Comparison of ENCODE assay signal across 31 mouse cellular contexts in the genomic region with DNA sequence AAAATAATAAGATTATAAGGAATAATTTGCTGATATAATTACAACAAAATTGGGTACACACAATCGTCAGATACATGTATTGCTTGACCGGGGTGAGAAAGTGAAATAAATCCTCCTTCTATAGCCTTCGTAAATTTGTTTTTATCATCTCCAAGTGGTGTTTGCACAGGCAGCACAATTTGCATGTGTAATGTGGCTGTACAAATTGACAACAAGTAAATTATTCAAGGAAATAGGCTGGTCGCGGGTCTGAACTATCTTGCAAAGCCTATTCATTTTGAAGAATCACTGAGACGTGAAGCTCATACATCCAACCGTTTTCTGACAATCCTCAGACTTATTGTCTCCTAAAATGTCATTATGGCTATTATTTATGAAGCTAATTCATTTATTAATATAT. TPM values are rescaled to one million over a fixed set of nuclear protein-coding genes. Genes with fewer than 3 reads are reported as not detected.
DNase-seq lines count a peak whose midpoint lies in the region; ATAC-seq lines count a peak whose summit lies in the region.
"Had no signal": no experiment of that assay in that cellular context is flagged by ENCODE, and none has a peak within 500 bp of the region (broad histone marks: within the 10 kb centered on the region; RNA-seq: fewer than 3 reads in every experiment).

No protein-coding gene starts in this region.

- H3K27me3 ChIP-seq in hindbrain, embryonic 11.5 days (ENCODE audit: control insufficient read depth, insufficient read depth, low read length), result no peaks in the 10 kb centered on the region
- H3K27me3 ChIP-seq in hindbrain, embryonic 16.5 days (replicated peaks; ENCODE audit: control insufficient read depth, insufficient read depth, low read length), result no peaks in the 10 kb centered on the region
- H3K27me3 ChIP-seq in neural tube, embryonic 12.5 days (replicated peaks), result no peaks in the 10 kb centered on the region
- H3K27me3 ChIP-seq in midbrain, embryonic 15.5 days (replicated peaks), result no peaks in the 10 kb centered on the region
- 0 out of 2 replicates have a peak, but pooled peaks cover 2% of the 10 kb centered on the region for H3K27me3 ChIP-seq in neural tube, embryonic 15.5 days (replicated peaks)
- H3K27me3 ChIP-seq: CH12.LX; embryonic facial prominence, embryonic 12.5 days; heart, embryonic 12.5 days; liver, embryonic 13.5 days; megakaryocyte, embryonic 14.5 days; stomach, embryonic 15.5 days had no signal

- no peak overlapping the region for H3K4me3 ChIP-seq in hindbrain, embryonic 11.5 days (ENCODE audit: low read depth, low read length)
- no peak overlapping the region for H3K4me3 ChIP-seq in hindbrain, embryonic 16.5 days (ENCODE audit: low read length)
- no peak overlapping the region for H3K4me3 ChIP-seq in neural tube, embryonic 12.5 days
- H3K4me3 ChIP-seq in midbrain, embryonic 15.5 days, result no peak overlapping the region
- no peak overlapping the region for H3K4me3 ChIP-seq in neural tube, embryonic 15.5 days (replicated peaks)
- H3K4me3 ChIP-seq: embryonic facial prominence, embryonic 12.5 days; heart, adult 2 months; heart, embryonic 12.5 days; limb, embryonic 10.5 days; limb, embryonic 15.5 days; liver, embryonic 13.5 days; megakaryocyte, embryonic 14.5 days; stomach, embryonic 15.5 days had no signal

- no peaks in the 10 kb centered on the region for H3K36me3 ChIP-seq in hindbrain, embryonic 11.5 days (ENCODE audit: control insufficient read depth, insufficient read depth, low read length)
- no peaks in the 10 kb centered on the region for H3K36me3 ChIP-seq in hindbrain, embryonic 16.5 days (ENCODE audit: control insufficient read depth, insufficient read depth, low read length)
- H3K36me3 ChIP-seq in neural tube, embryonic 12.5 days, result no peaks in the 10 kb centered on the region
- no peaks in the 10 kb centered on the region for H3K36me3 ChIP-seq in midbrain, embryonic 15.5 days (replicated peaks)
- no peaks in the 10 kb centered on the region for H3K36me3 ChIP-seq in neural tube, embryonic 15.5 days
- H3K36me3 ChIP-seq: embryonic facial prominence, embryonic 12.5 days; heart, embryonic 12.5 days; limb, embryonic 10.5 days; limb, embryonic 15.5 days; liver, embryonic 13.5 days; stomach, embryonic 15.5 days had no signal

- no peaks in the 10 kb centered on the region for H3K4me1 ChIP-seq in hindbrain, embryonic 11.5 days (replicated peaks; ENCODE audit: control insufficient read depth, insufficient read depth, low read length)
- no peaks in the 10 kb centered on the region for H3K4me1 ChIP-seq in hindbrain, embryonic 16.5 days (ENCODE audit: control insufficient read depth, insufficient read depth, low read depth, low read length)
- no peaks in the 10 kb centered on the region for H3K4me1 ChIP-seq in neural tube, embryonic 12.5 days
- H3K4me1 ChIP-seq in midbrain, embryonic 15.5 days, result peaks cover 7% of the 10 kb centered on the region; the same call in 1 of the 2 replicates
- 0 out of 2 replicates have a peak, but pooled peaks cover 2% of the 10 kb centered on the region for H3K4me1 ChIP-seq in neural tube, embryonic 15.5 days
- H3K4me1 ChIP-seq: embryonic facial prominence, embryonic 12.5 days; heart, embryonic 12.5 days; limb, embryonic 15.5 days; liver, embryonic 13.5 days; megakaryocyte, embryonic 14.5 days; stomach, embryonic 15.5 days had no signal

- DNase-seq in hindbrain, embryonic 11.5 days (ENCODE audit: low spot score), result no peak
- no peak for DNase-seq in neural tube, embryonic 10.5 days (ENCODE audit: extremely low spot score, low spot score)
- no peak for DNase-seq in cerebellum, postnatal 25 days
- no peak for DNase-seq in kidney, adult 8-10 months
- DNase-seq: adrenal gland, adult 2 months; cerebellum, adult 11 months; cerebellum, adult 9-10 months; embryo, embryonic 11 days; heart, adult 2 months; heart, postnatal 4 days; kidney, adult 9 months; kidney, postnatal 10 days; layer of hippocampus, postnatal 36 days; liver, embryonic 13.5 days; lung, adult 18-20 months; lung, postnatal 4 days; retina, postnatal 1 day; right cerebral cortex, postnatal 14 days had no signal

- H3K27ac ChIP-seq in hindbrain, embryonic 11.5 days (ENCODE audit: low read depth, low read length), result no peak overlapping the region
- H3K27ac ChIP-seq in hindbrain, embryonic 16.5 days (ENCODE audit: low read depth, low read length), result no peak overlapping the region
- H3K27ac ChIP-seq in neural tube, embryonic 12.5 days, result no peak overlapping the region
- peak overlapping the region; percentile 56; the same call in 1 of the 2 replicates for H3K27ac ChIP-seq in midbrain, embryonic 15.5 days
- H3K27ac ChIP-seq in neural tube, embryonic 15.5 days (replicated peaks), result no peak overlapping the region
- H3K27ac ChIP-seq: embryonic facial prominence, embryonic 12.5 days; heart, adult 2 months; limb, embryonic 10.5 days; limb, embryonic 15.5 days; liver, embryonic 13.5 days; stomach, embryonic 15.5 days had no signal

- whole genome bisulfite sequencing in hindbrain, embryonic 11.5 days, result 62% methylated on average over 7 of the region's 7 CpGs
- WGBS in hindbrain, embryonic 16.5 days, result 24% methylated on average over 7 of the region's 7 CpGs
- WGBS in neural tube, embryonic 12.5 days, result 44% methylated on average over 7 of the region's 7 CpGs
- 25% methylated on average over 7 of the region's 7 CpGs for WGBS in midbrain, embryonic 15.5 days
- WGBS in neural tube, embryonic 15.5 days, result 22% methylated on average over 7 of the region's 7 CpGs

- H3K9ac ChIP-seq in hindbrain, embryonic 11.5 days (ENCODE audit: low read depth, low read length), result no peak overlapping the region
- H3K9ac ChIP-seq in hindbrain, embryonic 16.5 days (ENCODE audit: low read depth, low read length), result no peak overlapping the region
- H3K9ac ChIP-seq in neural tube, embryonic 12.5 days, result no peak overlapping the region
- no peak overlapping the region for H3K9ac ChIP-seq in midbrain, embryonic 15.5 days
- no peak overlapping the region for H3K9ac ChIP-seq in neural tube, embryonic 15.5 days (replicated peaks)
- H3K9ac ChIP-seq: embryonic facial prominence, embryonic 12.5 days; heart, embryonic 12.5 days; limb, embryonic 15.5 days; liver, embryonic 13.5 days; stomach, embryonic 15.5 days had no signal

- H3K9me3 ChIP-seq in hindbrain, embryonic 11.5 days (ENCODE audit: control insufficient read depth, low read length), result no peaks in the 10 kb centered on the region
- no peaks in the 10 kb centered on the region for H3K9me3 ChIP-seq in hindbrain, embryonic 16.5 days (ENCODE audit: control insufficient read depth, low read length)
- no peaks in the 10 kb centered on the region for H3K9me3 ChIP-seq in neural tube, embryonic 12.5 days
- no peaks in the 10 kb centered on the region for H3K9me3 ChIP-seq in midbrain, embryonic 15.5 days
- no peaks in the 10 kb centered on the region for H3K9me3 ChIP-seq in neural tube, embryonic 15.5 days (replicated peaks)
- H3K9me3 ChIP-seq: embryonic facial prominence, embryonic 12.5 days; heart, embryonic 12.5 days; limb, embryonic 10.5 days; limb, embryonic 15.5 days; liver, embryonic 13.5 days; megakaryocyte, embryonic 14.5 days; stomach, embryonic 15.5 days had no signal

- no peak overlapping the region for H3K4me2 ChIP-seq in hindbrain, embryonic 11.5 days (replicated peaks; ENCODE audit: low read depth, low read length)
- no peak overlapping the region for H3K4me2 ChIP-seq in hindbrain, embryonic 16.5 days (ENCODE audit: low read length)
- no peak overlapping the region for H3K4me2 ChIP-seq in neural tube, embryonic 12.5 days (replicated peaks)
- H3K4me2 ChIP-seq in midbrain, embryonic 15.5 days, result no peak overlapping the region
- no peak overlapping the region for H3K4me2 ChIP-seq in neural tube, embryonic 15.5 days
- H3K4me2 ChIP-seq: embryonic facial prominence, embryonic 12.5 days; heart, embryonic 12.5 days; limb, embryonic 15.5 days; liver, embryonic 13.5 days; stomach, embryonic 15.5 days had no signal

- ATAC-seq in hindbrain, embryonic 11.5 days (ENCODE audit: low FRiP score), result peak; percentile 35; the same call in 1 of the 2 replicates
- ATAC-seq in hindbrain, embryonic 16.5 days, result no peak
- 0 out of 2 replicates have a peak, but pooled peaks have one; percentile 44 for ATAC-seq in neural tube, embryonic 12.5 days (ENCODE audit: low FRiP score, low read depth)
- peak; percentile 71 for ATAC-seq in midbrain, embryonic 15.5 days (replicated peaks)
- peak; percentile 31; the same call in 1 of the 2 replicates for ATAC-seq in neural tube, embryonic 15.5 days (ENCODE audit: low FRiP score)
- ATAC-seq: activated CD4-positive, CD25-positive, alpha-beta regulatory T cell, adult 4 months; lung, postnatal 0 days had no signal

RNA-seq across cellular contexts. Expression of gene Fam204a, which starts 16.1 kb away (rescaled TPM):
- 79.6 and 82.8 TPM in 2 replicates for polyA plus RNA-seq in hindbrain, embryonic 11.5 days (2014; fragmentation: Nextera tagmentation; extraction: Ambion mirVana)
- 50.3 and 55.0 TPM in 2 replicates for polyA plus RNA-seq in hindbrain, embryonic 16.5 days (2015; fragmentation: Nextera tagmentation; extraction: Ambion mirVana)
- 72.1 and 79.1 TPM in 2 replicates for polyA plus RNA-seq in neural tube, embryonic 12.5 days (2016; fragmentation: Nextera tagmentation; extraction: Ambion mirVana)
- 66.8 and 71.7 TPM in 2 replicates for polyA plus RNA-seq in midbrain, embryonic 15.5 days (2015; fragmentation: Nextera tagmentation; extraction: Ambion mirVana)
- 53.8 and 62.5 TPM in 2 replicates for polyA plus RNA-seq in neural tube, embryonic 15.5 days (2015; fragmentation: Nextera tagmentation; extraction: Ambion mirVana)
